Mouse (Mus musculus): ENCODE results near the gene Uck2.
A peak's percentile ranks its signal among the peaks of the same experiment; 100 is the strongest.

Uck2 gene

GRCm38 (mm10) chr1:167253579-167253978 is 31.5 kb downstream of the Uck2 start:
- DNase-seq (ENCODE audit: low spot score) = no peak

GRCm38 (mm10) chr1:167249881-167250280 is 35.2 kb downstream of the Uck2 start:
- no peak for DNase-seq (ENCODE audit: low spot score)

- DNase-seq (ENCODE audit: low spot score) = no peak
Observed at GRCm38 (mm10) chr1:167249252-167249651, 35.9 kb downstream of the Uck2 start.

- DNase-seq (ENCODE audit: low spot score) = no peak
Observed at GRCm38 (mm10) chr1:167247886-167248285, 37.2 kb downstream of the Uck2 start.

- DNase-seq (ENCODE audit: low spot score) = peak; percentile 72
Observed at GRCm38 (mm10) chr1:167246976-167247375, 38.1 kb downstream of the Uck2 start.

- DNase-seq (ENCODE audit: low spot score) = no peak
Observed at GRCm38 (mm10) chr1:167246275-167246674, 38.8 kb downstream of the Uck2 start.

GRCm38 (mm10) chr1:167245180-167245641 is 39.9 kb downstream of the Uck2 start:
- DNase-seq (ENCODE audit: low spot score) = no peak

GRCm38 (mm10) chr1:167242191-167242681 is 42.9 kb downstream of the Uck2 start:
- no peak for DNase-seq (ENCODE audit: low spot score)

GRCm38 (mm10) chr1:167241487-167241886 is 43.6 kb downstream of the Uck2 start:
- DNase-seq (ENCODE audit: low spot score) = no peak

GRCm38 (mm10) chr1:167240361-167240760 is 44.8 kb downstream of the Uck2 start:
- no peak for DNase-seq (ENCODE audit: low spot score)

- DNase-seq (ENCODE audit: low spot score) = no peak
Observed at GRCm38 (mm10) chr1:167239916-167240315, 45.2 kb downstream of the Uck2 start.

- no peak for DNase-seq (ENCODE audit: low spot score)
Observed at GRCm38 (mm10) chr1:167237798-167238197, 47.3 kb downstream of the Uck2 start.

GRCm38 (mm10) chr1:167236790-167237189 is 48.3 kb downstream of the Uck2 start:
- no peak for DNase-seq (ENCODE audit: low spot score)

- no peak for DNase-seq (ENCODE audit: low spot score)
Observed at GRCm38 (mm10) chr1:167234344-167234743, 50.8 kb downstream of the Uck2 start.

GRCm38 (mm10) chr1:167232918-167233317 is 52.2 kb downstream of the Uck2 start:
- DNase-seq (ENCODE audit: low spot score) = no peak

GRCm38 (mm10) chr1:167231612-167232283 is 53.4 kb downstream of the Uck2 start:
- DNase-seq (ENCODE audit: low spot score) = peak; percentile 35

GRCm38 (mm10) chr1:167230930-167231611 is 54.0 kb downstream of the Uck2 start:
- DNase-seq (ENCODE audit: low spot score) = no peak

- DNase-seq (ENCODE audit: low spot score) = no peak
Observed at GRCm38 (mm10) chr1:167222382-167223010, 62.6 kb downstream of the Uck2 start.

- DNase-seq (ENCODE audit: low spot score) = peak; percentile 75
Observed at GRCm38 (mm10) chr1:167220303-167221174, 64.6 kb downstream of the Uck2 start.

- DNase-seq (ENCODE audit: low spot score) = no peak
Observed at GRCm38 (mm10) chr1:167215460-167215859, 69.7 kb downstream of the Uck2 start.

- no peak for DNase-seq (ENCODE audit: low spot score)
Observed at GRCm38 (mm10) chr1:167212710-167213109, 72.4 kb downstream of the Uck2 start.

All from urinary bladder, postnatal 25 days (tissue).